Mouse (Mus musculus) G1E (cell line): ENCODE measurements around the gene Paqr6.

Source experiments
- CTCF ChIP-seq: IDR thresholded peaks from 2 replicates; pipeline ENCODE4 v1.5.1; 2012; ENCODE audit warnings: low read depth, low read length, inconsistent platforms, mixed read lengths
- GATA1 ChIP-seq: IDR thresholded peaks from 2 replicates; pipeline ENCODE4 v1.6.1; 2012; ENCODE audit warnings: borderline replicate concordance, low read length, inconsistent platforms, mixed read lengths
- GATA2 ChIP-seq: IDR thresholded peaks from 2 replicates; pipeline ENCODE4 v1.6.1; 2012; ENCODE audit warnings: low read depth, low read length, inconsistent platforms, borderline replicate concordance
- TAL1 ChIP-seq: conservative IDR thresholded peaks from 2 replicates; pipeline ENCODE4 v1.6.1; 2012; ENCODE audit warnings: low read depth, low read length, inconsistent platforms, mixed read lengths

DNA sequence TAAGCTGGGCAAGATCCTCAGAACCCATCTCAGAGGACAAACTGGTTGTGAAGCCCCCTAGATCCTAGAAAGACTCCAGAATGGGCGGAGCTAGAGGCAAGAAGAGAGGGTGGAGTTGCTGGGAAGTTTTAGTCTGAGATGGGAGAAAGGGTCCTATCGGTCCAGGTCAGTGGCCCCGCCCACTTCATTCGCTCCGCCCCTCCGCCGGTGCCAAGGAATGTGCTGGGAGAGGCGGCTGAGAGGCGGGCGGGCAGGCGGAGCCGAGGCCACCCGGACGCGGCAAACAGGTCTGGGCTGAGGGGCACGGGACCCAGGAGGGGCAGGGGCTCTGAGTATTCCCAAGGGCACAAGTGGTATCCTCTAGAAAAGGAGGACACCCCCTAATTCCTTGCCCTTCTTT is at the start of gene Paqr6:
- TF ChIP-seq CTCF (no peak), TAL1 (no peak), GATA2 (no peak), GATA1 (no peak)
